Mouse (Mus musculus) CH12.LX (cell line): ENCODE measurements around the gene Fpgs.

Experiments
- CHD1 ChIP-seq: IDR thresholded peaks from 2 replicates; pipeline ENCODE4 v1.6.1; 2012; ENCODE audit warnings: low read depth, low read length, improper control_type of control experiment, inconsistent platforms
- CTCF ChIP-seq, 2 experiments: IDR thresholded peaks in 1 of 2; conservative IDR thresholded peaks in 1 of 2; 2 replicates each; pipeline ENCODE4 v1.5.1; 2011 to 2012; ENCODE audit warnings: low read depth in 2 of 2, low read length in 2 of 2, improper control_type of control experiment in 1 of 2, inconsistent platforms in 1 of 2, mild to moderate bottlenecking in 1 of 2, moderate library complexity in 1 of 2
- EP300 ChIP-seq: IDR thresholded peaks from 2 replicates; pipeline ENCODE4 v1.6.1; 2011; ENCODE audit warnings: low read length, improper control_type of control experiment
- ETS1 ChIP-seq: conservative IDR thresholded peaks from 2 replicates; pipeline ENCODE4 v1.6.1; 2012; ENCODE audit warnings: low read depth, mild to moderate bottlenecking, inconsistent platforms, low read length, improper control_type of control experiment, moderate library complexity
- HCFC1 ChIP-seq: IDR thresholded peaks from 2 replicates; pipeline ENCODE4 v1.6.1; 2012; ENCODE audit warnings: low read depth, mild to moderate bottlenecking, inconsistent platforms, low read length, improper control_type of control experiment
- JUND ChIP-seq: conservative IDR thresholded peaks from 2 replicates; pipeline ENCODE4 v1.6.1; 2011; ENCODE audit warnings: low read depth, low read length, improper control_type of control experiment
- NRF1 ChIP-seq: IDR thresholded peaks from 2 replicates; pipeline ENCODE4 v1.6.1; 2014; ENCODE audit warnings: low read depth, mild to moderate bottlenecking, inconsistent platforms, low read length, improper control_type of control experiment, moderate library complexity
- POLR2A ChIP-seq: IDR thresholded peaks from 2 replicates; pipeline ENCODE4 v1.6.1; 2011; ENCODE audit warnings: low read depth, mild to moderate bottlenecking, improper control_type of control experiment, low read length
- POLR2AphosphoS2 ChIP-seq: IDR thresholded peaks from 2 replicates; pipeline ENCODE4 v1.6.1; 2011; ENCODE audit warnings: low read depth, low read length, improper control_type of control experiment
- TCF12 ChIP-seq: IDR thresholded peaks from 2 replicates; pipeline ENCODE4 v1.6.1; 2014; ENCODE audit warnings: low read depth, mild to moderate bottlenecking, inconsistent platforms, low read length, improper control_type of control experiment
- UBTF ChIP-seq: IDR thresholded peaks from 2 replicates; pipeline ENCODE4 v1.6.1; 2012; ENCODE audit warnings: low read depth, mild to moderate bottlenecking, inconsistent platforms, low read length, improper control_type of control experiment, moderate library complexity
- USF1 ChIP-seq: IDR thresholded peaks from 2 replicates; pipeline ENCODE4 v1.6.1; 2014; ENCODE audit warnings: low read depth, mild to moderate bottlenecking, inconsistent platforms, low read length, improper control_type of control experiment
- ZC3H11A ChIP-seq: IDR thresholded peaks from 2 replicates; pipeline ENCODE4 v1.6.1; 2012; ENCODE audit warnings: low read depth, mild to moderate bottlenecking, inconsistent platforms, low read length, improper control_type of control experiment
- ZMIZ1 ChIP-seq: IDR thresholded peaks from 2 replicates; pipeline ENCODE4 v1.6.1; 2012; ENCODE audit warnings: low read depth, mild to moderate bottlenecking, inconsistent platforms, low read length, improper control_type of control experiment

- TF ChIP-seq EP300: no peak
- TF ChIP-seq POLR2AphosphoS2: no peak
- no peak for TF ChIP-seq POLR2A
- TF ChIP-seq HCFC1: no peak
- no peak for TF ChIP-seq ETS1
- no peak for TF ChIP-seq CTCF (conservative IDR thresholded peaks at IDR 0.05 in 1 of 2, IDR thresholded peaks at IDR 0.05 in 1 of 2; ENCODE audit: low read depth in 2 of 2, low read length in 2 of 2)
- no peak for TF ChIP-seq CHD1
- no peak for TF ChIP-seq TCF12
- TF ChIP-seq JUND: no peak
- no peak for TF ChIP-seq ZMIZ1
- no peak for TF ChIP-seq NRF1
- TF ChIP-seq USF1: no peak
- no peak for TF ChIP-seq UBTF
- no peak for TF ChIP-seq ZC3H11A
Measured at GRCm38 (mm10) chr2:32722581-32722980, 18.6 kb upstream of the Fpgs start.
